Mouse (Mus musculus): ENCODE data around the gene Ppp4r2. TPM values are rescaled to one million over a fixed set of nuclear protein-coding genes. Genes with fewer than 3 reads are reported as not detected.
A peak's percentile ranks its signal among the peaks of the same experiment; 100 is the strongest.

Gene Ppp4r2
- polyA plus RNA-seq, 1 experiment: 32.0 TPM

- H3K27me3 ChIP-seq (ENCODE audit: control insufficient read depth, insufficient read depth, low read length): no peaks in the 10 kb centered on the region
- no peak overlapping the region for H3K27ac ChIP-seq (ENCODE audit: insufficient read depth, low read length)
- no peak for DNase-seq
- no peak overlapping the region for H3K4me3 ChIP-seq (replicated peaks; ENCODE audit: insufficient read depth, low read depth, low read length)
- H3K4me1 ChIP-seq (ENCODE audit: control insufficient read depth, insufficient read depth, low read length): peaks cover 7% of the 10 kb centered on the region; the same call in 1 of the 2 replicates
- 96% methylated on average over 4 of the region's 4 CpGs for WGBS
- TF ChIP-seq CTCF (IDR thresholded peaks at IDR 0.05; ENCODE audit: borderline replicate concordance, insufficient read depth, low read depth, low read length) (no peak), POLR2A (IDR thresholded peaks at IDR 0.05; ENCODE audit: borderline replicate concordance, insufficient read depth, low read length) (no peak)
Observed at GRCm38 (mm10) chr6:100799766-100800165, 33.7 kb upstream of the Ppp4r2 start.

DNA sequence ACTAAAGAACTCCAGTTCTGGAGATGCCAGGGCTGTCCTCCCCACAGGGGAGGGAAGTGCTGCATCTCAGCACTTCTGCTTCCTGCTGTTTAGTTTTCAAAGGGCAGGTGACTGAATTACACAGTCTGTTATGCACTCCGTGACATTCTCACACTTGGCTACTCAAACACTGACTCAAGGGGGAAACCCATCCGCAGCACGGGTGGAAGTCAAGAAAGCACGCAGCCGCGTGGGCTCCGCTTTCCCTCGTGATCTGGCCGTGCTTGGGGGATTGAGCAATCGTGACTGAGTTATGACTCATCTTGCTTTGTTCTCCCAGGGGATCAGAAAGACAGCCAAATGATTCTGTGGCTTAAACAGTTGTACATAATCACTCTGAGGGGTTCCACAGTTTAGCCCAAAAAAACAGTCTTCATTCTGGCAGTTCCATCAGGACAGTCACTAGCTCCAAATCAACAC lies 32.9 kb upstream of the Ppp4r2 start:
- no peak overlapping the region for H3K4me3 ChIP-seq (replicated peaks; ENCODE audit: insufficient read depth, low read depth, low read length)

DNA sequence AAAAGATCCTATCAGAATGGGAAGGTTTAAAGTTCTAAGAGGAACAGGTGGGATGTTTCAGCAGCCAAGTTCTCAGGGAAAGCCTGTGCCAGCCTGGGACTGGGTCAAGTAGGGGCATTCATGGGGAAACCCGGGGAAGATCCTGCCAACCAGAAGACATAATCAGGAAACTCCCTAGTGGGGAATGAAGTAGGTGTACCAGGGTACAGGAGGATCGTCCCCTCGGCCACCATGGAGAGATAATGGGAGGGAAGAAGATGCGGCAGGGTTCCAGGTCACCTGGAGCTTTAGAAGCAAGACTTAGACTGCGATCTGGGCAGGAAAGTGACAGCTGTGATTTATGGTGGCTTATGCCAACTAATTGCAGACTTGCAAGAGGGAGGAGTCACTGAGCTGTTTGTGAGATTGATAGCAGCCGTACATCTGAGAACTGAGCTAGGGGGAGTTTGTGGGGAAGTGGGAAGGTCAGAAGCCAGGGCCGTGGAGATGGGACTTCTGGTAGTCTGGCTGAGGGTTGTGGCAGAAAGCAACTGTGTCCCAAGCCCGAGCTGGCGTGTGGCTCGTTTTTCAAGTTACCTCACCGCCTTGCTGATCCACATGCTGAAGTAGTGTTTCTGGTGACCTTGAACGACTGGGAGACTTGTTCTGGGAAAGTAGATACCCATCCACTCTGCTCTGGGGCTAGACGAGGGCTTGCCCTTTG lies 30.9 kb upstream of the Ppp4r2 start:
- Histone ChIP-seq H3K4me1 (ENCODE audit: control insufficient read depth, insufficient read depth, low read length) (peaks cover 7% of the 10 kb centered on the region; the same call in 1 of the 2 replicates), H3K27me3 (ENCODE audit: control insufficient read depth, insufficient read depth, low read length) (no peaks in the 10 kb centered on the region), H3K4me3 (replicated peaks; ENCODE audit: insufficient read depth, low read depth, low read length) (no peak overlapping the region), H3K27ac (ENCODE audit: insufficient read depth, low read length) (no peak overlapping the region)
- TF ChIP-seq POLR2A (IDR thresholded peaks at IDR 0.05; ENCODE audit: borderline replicate concordance, insufficient read depth, low read length): no peak
- TF ChIP-seq CTCF (IDR thresholded peaks at IDR 0.05; ENCODE audit: borderline replicate concordance, insufficient read depth, low read depth, low read length): no peak
- WGBS: 22% methylated on average over 13 of the region's 13 CpGs
- peak; percentile 8 to 9 for DNase-seq

More for the DNA sequence above, 32.9 kb upstream of the Ppp4r2 start:
- Histone ChIP-seq H3K27ac (ENCODE audit: insufficient read depth, low read length) (no peak overlapping the region), H3K4me1 (ENCODE audit: control insufficient read depth, insufficient read depth, low read length) (peaks cover 7% of the 10 kb centered on the region; the same call in 1 of the 2 replicates), H3K27me3 (ENCODE audit: control insufficient read depth, insufficient read depth, low read length) (no peaks in the 10 kb centered on the region)
- DNase-seq: peak; percentile 35 to 66
- 5% methylated on average over 10 of the region's 10 CpGs for WGBS
- TF ChIP-seq CTCF (IDR thresholded peaks at IDR 0.05; ENCODE audit: borderline replicate concordance, insufficient read depth, low read depth, low read length) (no peak), POLR2A (IDR thresholded peaks at IDR 0.05; ENCODE audit: borderline replicate concordance, insufficient read depth, low read length) (no peak)

DNA sequence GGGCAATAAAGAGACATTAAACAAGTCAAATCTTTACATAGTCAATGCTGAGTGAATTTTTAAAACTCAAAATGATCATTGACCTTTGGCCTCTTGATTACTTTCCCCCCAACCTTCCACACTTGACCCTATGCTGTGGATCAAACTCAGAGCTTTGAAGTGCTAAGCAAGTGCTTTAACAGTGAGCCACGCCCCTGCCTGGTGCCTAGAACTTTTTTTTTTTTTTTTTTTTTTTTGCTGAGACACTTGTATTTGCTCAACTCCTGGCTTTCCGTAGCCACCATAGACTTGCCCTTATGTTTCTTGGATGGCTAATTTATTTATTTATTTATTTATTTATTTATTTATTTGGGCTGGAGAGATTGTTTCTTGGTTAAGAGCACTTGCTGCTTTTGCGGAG lies 30.2 kb upstream of the Ppp4r2 start:
- no peak overlapping the region for H3K4me3 ChIP-seq (replicated peaks; ENCODE audit: insufficient read depth, low read depth, low read length)
- H3K27ac ChIP-seq (ENCODE audit: insufficient read depth, low read length): no peak overlapping the region
- TF ChIP-seq POLR2A (IDR thresholded peaks at IDR 0.05; ENCODE audit: borderline replicate concordance, insufficient read depth, low read length) (no peak), CTCF (IDR thresholded peaks at IDR 0.05; ENCODE audit: borderline replicate concordance, insufficient read depth, low read depth, low read length) (no peak)
- H3K27me3 ChIP-seq (ENCODE audit: control insufficient read depth, insufficient read depth, low read length): no peaks in the 10 kb centered on the region
- DNase-seq: no peak
- H3K4me1 ChIP-seq (ENCODE audit: control insufficient read depth, insufficient read depth, low read length): peaks cover 7% of the 10 kb centered on the region; the same call in 1 of the 2 replicates
- 93% methylated on average over 3 of the region's 3 CpGs for WGBS

DNA sequence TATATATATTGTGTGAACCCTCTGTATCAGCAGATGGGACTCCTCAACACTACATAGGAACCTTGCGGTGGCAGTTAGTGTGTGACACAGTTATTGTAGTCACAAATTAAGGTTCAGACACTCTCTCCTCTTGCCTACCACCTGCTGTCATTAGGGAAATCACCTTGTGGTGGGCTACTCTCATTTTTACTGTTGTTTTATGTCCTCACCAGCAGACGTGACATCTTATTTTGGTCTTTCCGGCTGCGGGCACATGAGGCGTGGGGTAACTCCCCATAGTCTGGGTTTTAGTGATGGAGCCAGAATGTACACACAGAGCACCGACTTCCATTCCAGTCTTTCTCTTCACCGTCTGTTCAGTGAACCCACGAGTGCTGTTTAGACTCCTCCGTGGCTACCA lies 26.2 kb upstream of the Ppp4r2 start:
- H3K4me1 ChIP-seq (ENCODE audit: control insufficient read depth, insufficient read depth, low read length): peaks cover 4% of the 10 kb centered on the region; the same call in 1 of the 2 replicates
- TF ChIP-seq CTCF (IDR thresholded peaks at IDR 0.05; ENCODE audit: borderline replicate concordance, insufficient read depth, low read depth, low read length) (no peak), POLR2A (IDR thresholded peaks at IDR 0.05; ENCODE audit: borderline replicate concordance, insufficient read depth, low read length) (no peak)
- 96% methylated on average over 9 of the region's 9 CpGs for WGBS
- H3K27me3 ChIP-seq (ENCODE audit: control insufficient read depth, insufficient read depth, low read length): no peaks in the 10 kb centered on the region
- H3K4me3 ChIP-seq (replicated peaks; ENCODE audit: insufficient read depth, low read depth, low read length): no peak overlapping the region
- H3K27ac ChIP-seq (ENCODE audit: insufficient read depth, low read length): no peak overlapping the region
- no peak for DNase-seq

DNA sequence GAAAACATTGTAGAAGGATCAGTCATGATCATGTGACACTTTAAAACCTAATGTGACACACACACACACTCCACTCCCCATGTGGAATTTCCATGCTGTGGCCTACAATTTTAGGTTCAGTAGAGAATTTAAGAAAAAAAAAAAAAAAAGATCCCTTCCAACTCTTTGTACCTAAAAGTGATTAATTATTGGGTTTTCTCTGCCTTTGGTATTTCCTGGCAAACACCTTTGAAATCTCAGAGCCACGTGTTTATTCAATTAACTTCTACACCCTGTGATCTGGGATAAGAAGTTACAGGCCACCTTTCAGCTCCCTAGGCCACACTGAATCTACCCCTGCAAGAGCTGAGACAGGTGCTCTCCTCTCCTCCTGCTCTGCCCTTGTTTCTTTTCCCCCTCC lies 25.7 kb upstream of the Ppp4r2 start:
- no peak overlapping the region for H3K27ac ChIP-seq (ENCODE audit: insufficient read depth, low read length)
- no peaks in the 10 kb centered on the region; the same call in 1 of the 2 replicates for H3K4me1 ChIP-seq (ENCODE audit: control insufficient read depth, insufficient read depth, low read length)
- TF ChIP-seq POLR2A (IDR thresholded peaks at IDR 0.05; ENCODE audit: borderline replicate concordance, insufficient read depth, low read length) (no peak), CTCF (IDR thresholded peaks at IDR 0.05; ENCODE audit: borderline replicate concordance, insufficient read depth, low read depth, low read length) (no peak)
- WGBS: 83% methylated on average over 1 of the region's 1 CpGs
- no peaks in the 10 kb centered on the region for H3K27me3 ChIP-seq (ENCODE audit: control insufficient read depth, insufficient read depth, low read length)
- no peak for DNase-seq
- H3K4me3 ChIP-seq (replicated peaks; ENCODE audit: insufficient read depth, low read depth, low read length): no peak overlapping the region

DNA sequence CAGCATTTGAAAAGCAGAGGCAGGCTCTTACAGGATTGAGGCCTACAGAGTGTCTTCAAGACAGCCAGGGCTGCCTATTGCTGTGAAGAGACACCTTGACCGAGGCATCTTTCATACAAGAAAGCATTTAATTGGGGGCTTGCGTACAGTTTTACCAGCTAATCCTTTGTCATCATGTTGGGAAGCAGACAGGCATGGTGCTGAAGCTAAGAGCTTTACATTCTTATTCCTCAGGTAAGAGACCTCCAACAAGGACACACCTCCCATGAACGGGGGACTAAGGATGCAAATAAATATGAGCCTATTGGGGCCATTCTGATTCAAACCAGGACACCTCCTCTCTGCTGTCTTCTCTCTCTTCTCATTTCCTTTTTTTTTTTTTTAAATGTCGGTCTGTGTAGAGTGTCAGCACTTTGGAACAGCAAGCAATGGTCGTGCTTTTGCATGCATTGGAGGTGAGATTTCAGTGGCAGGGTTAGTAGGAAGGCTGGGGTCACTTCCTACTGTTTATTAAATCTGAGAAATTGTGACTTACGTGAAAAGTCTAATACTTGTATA lies 25.1 kb upstream of the Ppp4r2 start:
- TF ChIP-seq CTCF (IDR thresholded peaks at IDR 0.05; ENCODE audit: borderline replicate concordance, insufficient read depth, low read depth, low read length) (no peak), POLR2A (IDR thresholded peaks at IDR 0.05; ENCODE audit: borderline replicate concordance, insufficient read depth, low read length) (no peak)
- H3K4me3 ChIP-seq (replicated peaks; ENCODE audit: insufficient read depth, low read depth, low read length): no peak overlapping the region
- no peaks in the 10 kb centered on the region for H3K4me1 ChIP-seq (ENCODE audit: control insufficient read depth, insufficient read depth, low read length)
- WGBS: 91% methylated on average over 6 of the region's 6 CpGs
- no peak for DNase-seq
- H3K27me3 ChIP-seq (ENCODE audit: control insufficient read depth, insufficient read depth, low read length): no peaks in the 10 kb centered on the region
- H3K27ac ChIP-seq (ENCODE audit: insufficient read depth, low read length): no peak overlapping the region

GRCm38 (mm10) chr6:100810117-100810516 lies 23.3 kb upstream of the Ppp4r2 start:
- TF ChIP-seq POLR2A (IDR thresholded peaks at IDR 0.05; ENCODE audit: borderline replicate concordance, insufficient read depth, low read length): no peak
- no peak for TF ChIP-seq CTCF (IDR thresholded peaks at IDR 0.05; ENCODE audit: borderline replicate concordance, insufficient read depth, low read depth, low read length)

More at GRCm38 (mm10) chr6:100810117-100810516, 23.3 kb upstream of the Ppp4r2 start:
- 97% methylated on average over 4 of the region's 4 CpGs for WGBS
- DNase-seq: no peak
- Histone ChIP-seq H3K4me1 (ENCODE audit: control insufficient read depth, insufficient read depth, low read length) (no peaks in the 10 kb centered on the region), H3K27me3 (ENCODE audit: control insufficient read depth, insufficient read depth, low read length) (no peaks in the 10 kb centered on the region), H3K27ac (ENCODE audit: insufficient read depth, low read length) (no peak overlapping the region), H3K4me3 (replicated peaks; ENCODE audit: insufficient read depth, low read depth, low read length) (no peak overlapping the region)

Data from cerebellum, adult 2 months (tissue).